Mouse (Mus musculus) left cerebral cortex, postnatal 10 days (tissue): ENCODE results near the gene Mettl7a3. TPM values are rescaled to one million over a fixed set of nuclear protein-coding genes. Genes with fewer than 3 reads are reported as not detected.
"Not testable (repeated sequence)": the region's sequence is repeated elsewhere in the genome, so short reads cannot be mapped to it uniquely, and the experiment has no call there.

Experiments used
- DNase-seq, 2 experiments: peaks; one replicate each; pipeline ENCODE4 v3.0.0; 2021 to 2022; ENCODE audit warnings: low spot score in 2 of 2, mixed read lengths in 1 of 2; ENCODE audit errors: extremely low spot score in 1 of 2
- intact Hi-C: fragments of 180-260 bp; cut with DNase I; formaldehyde crosslinking; loops from one replicate; pipeline ENCODE4 v1.15.1; 2025
- total RNA-seq, 2 experiments: library from RNA; stranded (reverse); gene quantifications; 2 replicates each; pipeline ENCODE4 v1.2.3; 2021

Gene Mettl7a3
- total RNA-seq, 2 experiments from 2014 or later = 0.30 TPM; not detected in 1

GRCm38 (mm10) chr15:100324021-100324591, 10.6 kb upstream of the Mettl7a3 start:
- DNase-seq = peak in 1 of 2 experiments; percentile 41
- intact Hi-C loops = no loop called here

DNA sequence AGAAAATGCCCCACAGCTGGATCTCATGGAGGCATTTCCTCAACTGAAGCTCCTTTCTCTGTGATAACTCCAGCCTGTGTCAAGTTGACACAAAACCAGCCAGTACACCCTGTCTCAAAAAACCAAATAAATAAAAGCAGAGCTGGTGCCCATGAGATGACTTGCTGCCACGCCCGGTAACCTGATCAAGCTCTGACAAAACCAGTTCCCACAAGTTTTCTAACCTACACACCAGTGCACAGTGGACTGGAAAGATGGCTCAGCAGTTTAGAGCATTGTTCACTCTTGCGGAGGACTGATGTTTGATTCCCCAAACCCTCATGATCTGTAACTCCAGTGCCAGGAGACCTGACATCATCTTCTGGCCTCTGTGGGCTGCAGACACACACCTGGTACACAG, 9.5 kb upstream of the Mettl7a3 start:
- no peak for DNase-seq
- intact Hi-C loops = no loop called here

DNA sequence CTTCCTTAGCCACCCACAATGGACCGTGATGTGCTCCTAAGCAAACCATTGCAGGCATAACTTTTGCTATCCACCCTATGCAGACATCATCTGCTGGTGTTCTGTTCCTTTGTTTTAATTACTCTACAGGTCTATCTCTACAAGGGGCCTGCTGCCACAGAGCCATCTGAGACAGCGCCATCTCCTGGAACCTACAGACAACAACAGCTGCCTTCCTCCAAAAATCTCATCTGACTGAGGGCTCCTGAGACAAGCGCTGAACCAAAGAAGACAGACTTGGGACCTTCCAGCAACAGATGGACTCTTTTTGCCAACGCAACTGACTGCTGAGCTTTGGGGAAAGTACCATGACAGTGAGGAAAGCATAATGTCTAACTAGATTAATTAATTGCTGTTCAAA, 6.6 kb upstream of the Mettl7a3 start:
- DNase-seq, intact Hi-C loops: not testable (repeated sequence)

DNA sequence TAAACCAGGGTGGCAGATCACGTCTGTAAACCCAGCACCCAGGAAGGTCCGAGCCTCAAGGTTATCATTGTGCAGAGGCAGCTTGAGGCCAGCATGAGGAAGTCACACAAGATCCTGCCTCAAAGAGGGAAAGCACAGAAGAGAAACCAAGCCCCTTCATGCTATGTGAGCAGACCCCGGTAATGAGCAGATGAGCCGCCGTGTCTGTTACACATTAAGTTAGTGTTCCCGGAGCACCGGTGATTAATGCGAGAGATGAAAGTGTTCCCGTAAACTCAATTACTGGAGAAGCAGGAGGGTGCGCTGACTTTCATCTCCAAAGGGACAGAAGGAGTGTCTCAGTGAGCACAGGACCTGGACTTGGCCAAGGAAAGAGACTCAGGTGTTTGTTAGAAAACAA, 5.4 kb upstream of the Mettl7a3 start:
- intact Hi-C loops, DNase-seq: not testable (repeated sequence)

DNA sequence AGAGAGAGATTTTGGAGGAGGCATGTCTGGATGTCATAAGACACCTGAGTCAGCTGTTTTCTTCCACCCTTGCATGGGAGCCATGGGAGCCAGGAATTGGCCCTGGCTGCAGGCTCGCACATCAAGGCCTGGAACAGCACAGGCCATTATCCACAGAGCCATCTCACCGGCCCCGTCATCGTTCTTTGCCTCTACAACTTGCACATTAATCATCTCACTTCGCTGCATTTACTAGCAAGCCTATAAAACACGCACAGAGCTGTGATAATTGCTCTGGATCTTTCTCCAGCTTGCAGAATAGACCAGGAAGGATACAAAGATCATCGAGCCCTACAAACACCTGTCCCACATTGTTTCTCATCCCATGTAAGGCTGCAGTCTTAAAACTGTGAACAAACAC, 4.0 kb upstream of the Mettl7a3 start:
- intact Hi-C loops = no loop called here
- DNase-seq = no peak

- intact Hi-C loops, DNase-seq: not testable (repeated sequence)
Measured at GRCm38 (mm10) chr15:100332077-100332961, 2.4 kb upstream of the Mettl7a3 start.

DNA sequence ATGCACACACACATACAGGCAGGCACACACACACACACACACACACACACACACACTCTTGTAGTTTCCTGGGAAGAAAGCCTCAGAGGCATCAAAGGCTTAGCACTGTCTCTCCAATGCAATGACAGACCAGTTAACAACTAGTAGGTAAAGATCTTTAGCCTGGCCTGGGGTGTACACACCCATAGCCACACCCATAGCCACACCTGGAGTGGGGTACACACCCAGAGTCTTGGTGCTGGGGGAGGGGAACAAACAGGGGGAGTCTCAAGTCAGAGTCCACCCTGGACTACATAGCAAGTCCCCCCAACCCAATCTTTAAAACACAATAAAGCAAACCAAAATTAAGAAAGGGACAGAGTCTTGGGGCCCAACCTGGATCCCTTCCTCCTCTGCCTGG, 2.6 kb downstream of the Mettl7a3 start:
- not testable (repeated sequence) for DNase-seq

GRCm38 (mm10) chr15:100337847-100338246, 3.1 kb downstream of the Mettl7a3 start:
- intact Hi-C loops = not testable (repeated sequence)
- peak in 1 of 2 experiments; percentile 62 for DNase-seq

More for the DNA sequence above, 2.6 kb downstream of the Mettl7a3 start:
- intact Hi-C loops = not testable (repeated sequence)

DNA sequence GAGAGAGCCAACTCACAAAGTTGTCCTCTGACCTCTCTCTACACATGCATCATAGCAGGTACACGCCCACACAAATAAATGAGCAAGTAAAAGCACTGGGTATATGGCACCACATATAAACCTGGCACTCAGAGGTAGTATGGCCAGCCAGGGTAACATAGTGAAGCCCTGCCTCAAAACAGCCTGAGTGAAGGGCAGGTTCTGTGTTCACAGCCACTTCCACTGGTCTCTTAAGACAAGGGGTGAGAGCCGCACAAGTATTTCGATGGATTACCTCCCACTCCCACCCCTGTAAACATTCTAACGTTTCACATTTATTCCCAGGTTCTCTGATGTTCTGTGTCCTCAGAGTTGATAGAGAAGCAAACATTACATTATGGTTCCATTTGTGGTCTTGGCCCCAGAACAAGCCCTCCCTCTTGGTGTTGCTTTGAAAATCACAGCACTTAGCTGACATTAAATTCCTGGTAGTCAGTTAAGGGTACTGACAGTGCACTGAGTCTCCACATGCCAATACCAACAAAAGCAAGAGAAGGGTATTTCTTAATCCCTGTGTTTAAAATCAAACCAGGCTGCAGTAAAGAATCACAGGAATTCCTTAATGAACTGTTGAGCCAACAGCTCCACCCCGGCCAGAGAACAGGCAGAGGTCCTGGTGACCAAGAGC, 6.7 kb downstream of the Mettl7a3 start:
- DNase-seq, intact Hi-C loops: not testable (repeated sequence)

DNA sequence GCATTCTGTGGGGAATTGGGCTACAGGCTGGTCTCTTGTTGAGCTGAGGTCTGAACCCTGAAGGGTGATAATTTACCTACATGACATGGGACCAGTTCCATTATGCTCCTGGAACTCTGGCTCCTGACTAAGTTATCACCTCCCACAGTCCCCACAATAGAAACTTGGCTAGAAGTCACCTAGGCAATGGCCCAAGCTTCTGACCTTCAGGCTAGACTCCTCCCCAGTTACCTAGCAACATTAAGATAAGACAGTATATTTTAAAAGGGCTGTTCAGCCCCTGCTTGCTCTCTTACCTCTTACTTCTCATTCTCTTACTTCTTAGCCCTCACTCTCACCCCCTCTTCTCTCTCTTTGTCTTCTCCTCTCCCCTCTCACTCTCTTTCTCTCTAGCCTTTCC, 10.8 kb downstream of the Mettl7a3 start:
- intact Hi-C loops = no loop called here
- no peak for DNase-seq

DNA sequence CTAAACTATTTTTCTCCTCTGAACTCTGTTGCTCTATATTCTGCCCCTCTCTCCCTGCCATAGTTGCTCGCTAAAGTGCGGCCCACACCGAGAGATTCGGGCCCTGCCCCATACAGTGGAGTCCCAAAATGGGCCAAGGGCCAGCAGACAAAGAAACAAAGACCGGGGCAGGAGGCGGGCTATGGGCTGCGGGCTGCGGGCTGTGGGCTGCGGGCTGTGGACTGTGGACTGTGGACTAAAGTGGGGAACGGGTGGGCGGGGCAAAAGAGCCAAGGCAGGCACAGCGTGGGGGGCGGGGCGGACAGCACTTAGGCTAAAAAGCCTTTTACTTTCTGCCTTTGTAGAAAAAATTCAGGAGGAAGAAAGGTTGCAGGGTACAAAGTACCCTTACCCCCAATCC, 12.0 kb downstream of the Mettl7a3 start:
- intact Hi-C loops = no loop called here
- no peak for DNase-seq

- no peak for DNase-seq
- intact Hi-C loops = no loop called here
Measured at GRCm38 (mm10) chr15:100349496-100349895, 14.8 kb downstream of the Mettl7a3 start.

- intact Hi-C loops = no loop called here
- DNase-seq = no peak
Measured at GRCm38 (mm10) chr15:100351501-100352060, 16.9 kb downstream of the Mettl7a3 start.

DNA sequence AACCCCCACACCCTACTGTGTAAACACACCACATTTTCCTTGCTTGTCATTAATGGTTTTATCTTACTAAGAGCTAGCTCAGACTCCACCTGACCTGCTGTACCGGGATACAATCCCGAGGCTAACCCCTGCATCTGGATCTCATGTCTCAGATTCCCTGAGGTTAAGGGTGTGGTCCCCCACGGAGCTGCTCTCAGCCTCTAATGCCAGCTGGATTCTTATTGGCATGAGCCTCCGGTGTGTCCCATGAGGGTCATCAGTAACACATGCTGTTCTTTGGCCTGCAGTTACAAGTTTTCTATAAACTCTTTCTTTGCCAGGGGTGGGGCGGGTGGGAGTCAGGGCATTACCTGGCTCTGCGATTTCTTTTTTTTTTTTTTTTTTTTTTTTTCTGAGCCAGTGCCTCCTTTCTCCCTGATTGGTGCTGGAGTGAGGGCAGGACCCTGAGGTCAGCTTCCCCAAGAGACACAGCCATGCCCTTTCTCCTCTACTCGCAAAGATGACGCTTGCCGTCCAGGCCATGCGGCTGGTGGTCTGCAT, 18.1 kb downstream of the Mettl7a3 start, which contains the start of the genes Methig1 and Mettl7a2:
Gene Methig1 (plus strand): TSS at position 439 of the 540 bp plus-strand sequence.
Gene Mettl7a2 (plus strand): TSS at position 490 of the 540 bp plus-strand sequence.
- DNase-seq = no peak
- intact Hi-C loops = no loop called here

GRCm38 (mm10) chr15:100353399-100353798, 18.7 kb downstream of the Mettl7a3 start:
- DNase-seq, intact Hi-C loops: not testable (repeated sequence)

DNA sequence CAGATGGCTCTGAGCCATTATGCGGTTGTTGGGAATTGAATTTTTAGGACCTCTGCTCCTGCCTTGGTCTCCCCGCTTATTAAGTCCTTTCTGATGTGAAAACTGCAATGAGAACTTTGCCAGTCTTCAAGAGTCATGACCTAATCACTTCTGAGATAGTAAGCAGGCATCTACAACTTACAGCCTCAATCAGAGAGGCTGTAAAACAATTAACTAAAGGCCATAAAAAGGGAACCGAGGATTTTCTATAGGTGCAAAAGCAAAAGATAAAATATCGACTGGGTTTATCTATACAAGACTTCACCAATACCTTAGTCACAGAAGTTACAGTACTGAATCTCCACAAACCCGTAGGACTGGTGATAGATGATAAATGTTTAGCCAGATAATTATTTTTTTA, 21.1 kb downstream of the Mettl7a3 start:
- no peak for DNase-seq
- intact Hi-C loops = no loop called here

- DNase-seq = no peak
- intact Hi-C loops = no loop called here
Measured at GRCm38 (mm10) chr15:100364242-100364641, 29.5 kb downstream of the Mettl7a3 start, which contains the start of gene Higd1c. Gene Higd1c (plus strand): TSS chr15:100364542.

- DNase-seq, intact Hi-C loops: not testable (repeated sequence)
Measured at GRCm38 (mm10) chr15:100365967-100366366, 31.2 kb downstream of the Mettl7a3 start.

- intact Hi-C loops = no loop called here
- DNase-seq = no peak
Measured at GRCm38 (mm10) chr15:100367119-100367518, 32.4 kb downstream of the Mettl7a3 start.
